Mouse (Mus musculus) testis, adult 2 months (tissue): ENCODE measurements at regions not wholly inside any gene's neighbourhood (a gene's known extent, or its start where the extent isn't known, plus 50 kb on each side); places are given as distances from the start of the nearest gene placed in this dataset.

Experiments
- CTCF ChIP-seq: fragments of 200-500 bp; IDR thresholded peaks from 2 replicates; pipeline ENCODE4 v1.5.1; 2012; ENCODE audit warnings: low read depth, mild to moderate bottlenecking, inconsistent platforms, low read length, moderate library complexity; ENCODE audit not compliant: control insufficient read depth, insufficient read depth, insufficient replicate concordance
- POLR2A ChIP-seq: fragments of 200-500 bp; IDR thresholded peaks from 2 replicates; pipeline ENCODE4 v1.6.1; 2012; ENCODE audit warnings: low read depth, mild to moderate bottlenecking, inconsistent platforms, low read length, moderate library complexity; ENCODE audit not compliant: control insufficient read depth

DNA sequence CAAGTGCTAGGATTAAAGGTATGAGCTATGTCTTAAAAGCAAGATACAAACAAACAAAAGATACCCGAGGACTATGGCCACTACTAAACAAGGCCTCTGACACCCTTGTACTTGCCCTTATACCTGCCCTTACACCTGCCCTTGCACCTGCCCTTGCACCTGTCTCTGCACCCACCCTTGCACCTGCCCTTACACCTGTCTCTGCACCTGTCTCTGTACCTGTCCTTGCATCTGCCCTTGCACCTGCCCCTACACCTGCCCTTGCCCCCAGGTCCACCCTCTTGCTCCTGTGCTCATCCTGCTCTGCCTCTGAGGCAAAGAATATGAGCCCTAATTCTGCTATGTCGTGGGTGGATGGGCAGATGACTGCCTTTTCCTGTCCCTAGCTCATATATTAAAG is 244.1 kb upstream of the Tle3 start:
- TF ChIP-seq CTCF (no peak), POLR2A (no peak)
